Mouse (Mus musculus) adrenal gland, postnatal 10 days (tissue): ENCODE measurements around the gene 1700109H08Rik. TPM values are rescaled to one million over a fixed set of nuclear protein-coding genes. Genes with fewer than 3 reads are reported as not detected.
"Not testable (repeated sequence)": the region's sequence is repeated elsewhere in the genome, so short reads cannot be mapped to it uniquely, and the experiment has no call there.

Experiments used
- DNase-seq: peaks from one replicate; pipeline ENCODE4 v3.0.0; 2021; ENCODE audit warnings: mixed read lengths
- total RNA-seq, 2 experiments: library from RNA; stranded (reverse); gene quantifications; 2 replicates each; pipeline ENCODE4 v1.2.3; 2021

1700109H08Rik gene
- total RNA-seq, 2 experiments from 2014 or later = 2.2 to 4.9 TPM

DNA sequence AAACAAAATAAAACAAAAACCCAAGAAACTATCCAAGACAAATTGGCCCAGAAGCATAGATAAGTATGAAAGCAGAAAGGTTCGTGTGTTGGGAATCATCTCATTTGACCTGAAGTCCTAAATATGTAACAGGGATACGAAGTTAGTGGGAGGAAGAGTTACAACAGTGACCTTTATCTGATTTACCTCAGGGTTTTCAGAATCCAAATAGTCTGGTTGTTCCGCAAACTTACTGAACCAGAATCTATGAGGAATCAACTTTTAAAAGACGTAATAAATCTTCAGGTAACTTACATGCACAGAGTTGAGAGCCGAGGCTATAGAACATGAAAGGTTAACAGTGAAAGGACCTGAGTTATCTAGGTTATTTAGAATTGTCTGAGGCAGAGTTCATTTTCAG, 27.4 kb downstream of the 1700109H08Rik start:
- DNase-seq = no peak

DNA sequence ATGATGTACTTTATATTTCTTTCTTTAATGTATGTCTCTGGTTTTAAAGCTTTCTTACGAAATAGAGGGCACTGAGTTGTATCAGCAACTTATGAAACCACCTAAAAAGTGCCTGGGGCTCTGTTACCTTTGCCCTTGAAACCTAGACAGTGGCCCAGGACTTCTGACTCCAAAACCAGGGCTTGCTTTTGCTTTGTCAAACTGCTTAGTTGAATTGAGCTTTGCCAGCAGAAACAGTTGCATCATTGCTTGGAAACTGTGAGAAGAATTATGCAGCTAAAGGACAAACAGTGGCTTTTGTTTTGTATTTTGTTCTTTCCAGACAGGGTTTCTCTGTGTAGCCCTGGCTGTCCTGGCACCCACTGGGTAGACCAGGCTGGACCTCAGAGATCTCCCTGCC, 28.9 kb downstream of the 1700109H08Rik start:
- peak; percentile 42 for DNase-seq

DNA sequence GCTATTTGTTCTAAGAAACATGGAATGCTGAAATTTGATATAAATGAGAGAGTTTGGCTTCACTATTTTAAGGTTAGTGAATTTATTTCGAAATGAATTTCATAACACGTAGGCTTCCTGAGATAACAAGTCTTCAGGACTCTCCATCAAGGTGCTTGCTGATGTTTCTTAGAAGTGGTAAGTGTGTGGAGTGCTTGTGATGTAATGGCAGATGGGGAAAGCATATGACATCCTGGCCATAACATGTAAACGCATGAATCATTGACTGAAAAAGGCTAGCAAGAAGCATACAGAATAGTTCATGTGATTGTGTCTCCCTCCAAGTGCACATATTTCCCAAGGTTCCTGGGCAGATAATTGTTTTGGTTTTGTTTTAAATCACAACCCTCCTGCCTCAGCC, 29.4 kb downstream of the 1700109H08Rik start:
- no peak for DNase-seq

DNA sequence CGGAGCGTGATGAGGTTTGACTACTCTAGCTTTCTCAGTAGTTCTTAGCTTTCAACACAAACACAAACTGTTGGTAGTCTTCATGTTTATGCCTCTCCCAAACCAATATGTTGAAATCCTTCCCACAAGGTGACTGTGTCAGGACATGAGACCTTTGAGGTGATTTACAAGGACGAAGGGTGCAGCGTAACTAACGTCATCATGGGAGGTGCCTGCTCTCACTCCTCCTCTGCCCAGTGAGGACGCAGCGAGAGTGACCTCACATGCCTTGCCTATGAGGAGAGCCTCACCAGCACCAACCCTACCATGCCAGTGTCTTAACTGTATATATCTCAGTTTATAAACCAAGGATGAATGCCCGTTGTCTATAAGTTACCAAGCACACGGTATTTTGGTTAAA, 35.7 kb downstream of the 1700109H08Rik start:
- no peak for DNase-seq

DNA sequence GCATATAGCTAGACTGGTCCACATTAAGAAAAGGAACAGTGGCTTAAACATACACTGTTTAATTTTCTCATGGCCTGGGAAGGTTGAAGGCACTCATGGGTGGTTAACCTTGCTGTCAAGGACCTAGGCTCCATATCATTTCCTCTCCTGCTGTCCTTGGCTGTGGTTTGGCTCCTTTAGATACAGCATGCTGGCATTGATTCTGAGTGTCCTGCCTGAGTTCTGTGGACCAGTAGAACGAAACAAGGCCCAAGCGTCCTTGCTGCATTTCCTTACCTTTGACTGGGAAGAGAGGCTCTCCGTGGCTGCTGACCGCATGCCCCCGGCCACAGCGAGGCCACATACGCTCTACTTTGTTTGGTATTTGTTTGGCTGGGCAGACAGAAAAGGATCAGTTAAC, 37.9 kb downstream of the 1700109H08Rik start:
- peak; percentile 6 for DNase-seq

- DNase-seq = not testable (repeated sequence)
Measured at GRCm38 (mm10) chr5:3611835-3612234, 40.5 kb downstream of the 1700109H08Rik start.

GRCm38 (mm10) chr5:3620486-3620885, 49.1 kb downstream of the 1700109H08Rik start:
- no peak for DNase-seq

DNA sequence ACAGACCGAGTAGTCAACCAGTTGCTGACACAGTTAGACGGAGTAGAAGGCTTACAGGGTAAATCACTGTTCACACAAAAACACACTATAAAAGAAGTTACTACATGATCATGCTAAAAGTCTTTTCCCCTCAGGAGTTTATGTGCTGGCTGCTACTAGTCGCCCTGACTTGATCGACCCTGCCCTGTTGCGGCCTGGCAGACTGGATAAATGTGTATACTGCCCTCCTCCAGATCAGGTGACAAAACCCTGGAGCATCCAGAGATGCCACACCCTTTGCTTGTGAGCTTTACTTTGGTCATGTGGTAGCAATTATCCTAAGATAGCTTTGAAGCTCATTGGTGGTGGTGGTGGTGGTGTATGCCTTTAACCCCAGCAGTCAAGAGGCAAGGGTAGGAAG, 58.7 kb downstream of the 1700109H08Rik start:
- DNase-seq = no peak

GRCm38 (mm10) chr5:3631512-3632271, 60.3 kb downstream of the 1700109H08Rik start:
- no peak for DNase-seq

- no peak for DNase-seq
Measured at GRCm38 (mm10) chr5:3632285-3632684, 60.9 kb downstream of the 1700109H08Rik start.

GRCm38 (mm10) chr5:3633315-3633714, 61.9 kb downstream of the 1700109H08Rik start:
- DNase-seq = no peak

- no peak for DNase-seq
Measured at GRCm38 (mm10) chr5:3633951-3634350, 62.6 kb downstream of the 1700109H08Rik start.

Other genes with a start within 250 kb of the 1700109H08Rik start
- gene Cdk6, start 230.1 kb upstream of the 1700109H08Rik start, total RNA-seq = 10 to 100 TPM; 24.2 to 30.8 TPM
- gene Fam133b, start 27.7 kb upstream of the 1700109H08Rik start, total RNA-seq = 10 to 100 TPM; 25.3 to 34.4 TPM
- 10 to 100 TPM; 17.5 to 30.2 TPM for gene Pex1, start 24.5 kb downstream of the 1700109H08Rik start, total RNA-seq
- 10 to 100 TPM in 1 of 2 experiments, 1 to 10 TPM in 1; 8.0 to 11.6 TPM for gene Rbm48, start 25.0 kb downstream of the 1700109H08Rik start, total RNA-seq
- gene Tmbim7, start 79.6 kb downstream of the 1700109H08Rik start, total RNA-seq = not detected
- 100 to 1,000 TPM; 121 to 123 TPM for gene Gatad1, start 85.6 kb downstream of the 1700109H08Rik start, total RNA-seq
- 10 to 100 TPM; 47.8 to 53.0 TPM for gene Ankib1, start 231.4 kb downstream of the 1700109H08Rik start, total RNA-seq
- gene Krit1, start 231.6 kb downstream of the 1700109H08Rik start, total RNA-seq = 10 to 100 TPM; 34.0 to 44.6 TPM